22 mouse cellular contexts compared by ENCODE assay signal in genomic region chrX:73969729-73970128, GRCm38 (mm10). TPM values are rescaled to one million over a fixed set of nuclear protein-coding genes. Genes with fewer than 3 reads are reported as not detected.
DNase-seq lines count a peak whose midpoint lies in the region; ATAC-seq lines count a peak whose summit lies in the region.
"Had no signal": no experiment of that assay in that cellular context is flagged by ENCODE, and none has a peak within 500 bp of the region (broad histone marks: within the 10 kb centered on the region; RNA-seq: fewer than 3 reads in every experiment).

No protein-coding gene starts in this region.

- H3K4me3 ChIP-seq in liver, embryonic 12.5 days, result no peak overlapping the region
- H3K4me3 ChIP-seq in kidney, embryonic 15.5 days (replicated peaks), result no peak overlapping the region
- H3K4me3 ChIP-seq: embryonic facial prominence, embryonic 10.5 days; forebrain, embryonic 12.5 days; heart, embryonic 13.5 days; hindbrain, embryonic 13.5 days; limb, embryonic 10.5 days; midbrain, embryonic 13.5 days had no signal

- peak overlapping the region; percentile 48; the same call in 1 of the 2 replicates for H3K9ac ChIP-seq in liver, embryonic 12.5 days
- H3K9ac ChIP-seq in kidney, embryonic 15.5 days, result no peak overlapping the region
- H3K9ac ChIP-seq: forebrain, embryonic 12.5 days; heart, embryonic 13.5 days; hindbrain, embryonic 13.5 days; midbrain, embryonic 13.5 days had no signal

- peaks cover 9% of the 10 kb centered on the region; the same call in 1 of the 2 replicates for H3K27me3 ChIP-seq in liver, embryonic 12.5 days (replicated peaks)
- H3K27me3 ChIP-seq in kidney, embryonic 15.5 days, result peaks cover 7% of the 10 kb centered on the region
- H3K27me3 ChIP-seq: forebrain, embryonic 12.5 days; hindbrain, embryonic 13.5 days; midbrain, embryonic 13.5 days; Patski had no signal

- intact Hi-C loops in heart, postnatal 14 days (cut with DNase I), result loop anchor here (5.0 to 10.0 kb wide), 3 partner anchors 53 to 445 kb away; partner anchors contain the start of gene Irak1

- DNase-seq in heart, adult 11 months, result peak; percentile 8
- DNase-seq in heart, postnatal 14 days, result no peak
- DNase-seq in c-Kit-positive CD71-positive TER-119-positive erythroid progenitor cells, embryonic 14.5 days (ENCODE audit: low spot score), result peak; percentile 74
- no peak for DNase-seq in frontal cortex, postnatal 25 days (ENCODE audit: low spot score in 2 of 2)
- DNase-seq in retina, postnatal 1 day, result no peak
- DNase-seq: adrenal gland, adult 2 months; cerebellum, postnatal 10 days; kidney, adult 11 months; right cerebral cortex, postnatal 14 days; spleen, adult 18-20 months had no signal

- H3K4me2 ChIP-seq in liver, embryonic 12.5 days, result peak overlapping the region; percentile 53
- H3K4me2 ChIP-seq in kidney, embryonic 15.5 days, result no peak overlapping the region
- H3K4me2 ChIP-seq: forebrain, embryonic 12.5 days; heart, embryonic 13.5 days; hindbrain, embryonic 13.5 days; midbrain, embryonic 13.5 days had no signal

- no peaks in the 10 kb centered on the region for H3K9me3 ChIP-seq in liver, embryonic 12.5 days (replicated peaks)
- H3K9me3 ChIP-seq in kidney, embryonic 15.5 days (replicated peaks), result no peaks in the 10 kb centered on the region
- H3K9me3 ChIP-seq: embryonic facial prominence, embryonic 10.5 days; forebrain, embryonic 12.5 days; heart, embryonic 13.5 days; hindbrain, embryonic 13.5 days; limb, embryonic 10.5 days; midbrain, embryonic 13.5 days had no signal

- peaks cover 35% of the 10 kb centered on the region for H3K4me1 ChIP-seq in liver, embryonic 12.5 days
- H3K4me1 ChIP-seq in kidney, embryonic 15.5 days, result no peaks in the 10 kb centered on the region
- H3K4me1 ChIP-seq: limb, embryonic 10.5 days had no signal

- peak; percentile 64 for ATAC-seq in liver, embryonic 12.5 days
- ATAC-seq in megakaryocyte-erythroid progenitor cell, adult 5-6 weeks (replicated peaks; ENCODE audit: low FRiP score, low TSS enrichment, poor library complexity, severe bottlenecking), result peak; percentile 36
- no peak for ATAC-seq in kidney, embryonic 15.5 days (replicated peaks; ENCODE audit: low FRiP score)
- ATAC-seq: lung, postnatal 0 days; midbrain, embryonic 13.5 days; Patski had no signal

- no peaks in the 10 kb centered on the region for H3K36me3 ChIP-seq in liver, embryonic 12.5 days
- no peaks in the 10 kb centered on the region for H3K36me3 ChIP-seq in kidney, embryonic 15.5 days
- H3K36me3 ChIP-seq: embryonic facial prominence, embryonic 10.5 days; forebrain, embryonic 12.5 days; heart, embryonic 13.5 days; hindbrain, embryonic 13.5 days; limb, embryonic 10.5 days; midbrain, embryonic 13.5 days had no signal

- H3K27ac ChIP-seq in liver, embryonic 12.5 days, result peak overlapping the region; percentile 99
- H3K27ac ChIP-seq in kidney, embryonic 15.5 days, result no peak overlapping the region
- H3K27ac ChIP-seq: embryonic facial prominence, embryonic 10.5 days; forebrain, embryonic 12.5 days; heart, embryonic 13.5 days; hindbrain, embryonic 13.5 days; kidney, postnatal 0 days; limb, embryonic 10.5 days; midbrain, embryonic 13.5 days had no signal

- WGBS in liver, embryonic 12.5 days (ENCODE audit: insufficient replicate concordance), result 12% methylated on average over 2 of the region's 2 CpGs
- WGBS in kidney, embryonic 15.5 days, result 89% methylated on average over 2 of the region's 2 CpGs

RNA-seq across cellular contexts. Expression of gene Hcfc1, which starts 3.6 kb away (rescaled TPM):
- total RNA-seq in heart, postnatal 14 days (2021), result 10 to 100 TPM; 46.5 to 49.8 TPM
- polyA plus RNA-seq in liver, embryonic 12.5 days (2016; fragmentation: Nextera tagmentation; extraction: Ambion mirVana), result 51.8 and 59.7 TPM in 2 replicates
- 159 and 169 TPM in 2 replicates for total RNA-seq in megakaryocyte-erythroid progenitor cell, adult 5-6 weeks (2014; fragmentation: Nextera tagmentation)
- 56.1 and 78.7 TPM in 2 replicates for total RNA-seq in megakaryocyte-erythroid progenitor cell, adult 5-6 weeks (2017)
- 58.1 and 60.5 TPM in 2 replicates for polyA plus RNA-seq in kidney, embryonic 15.5 days (2015; fragmentation: Nextera tagmentation; extraction: Ambion mirVana)

RNA-seq across cellular contexts. Expression of gene Renbp, which starts 39.1 kb away (rescaled TPM):
- 10 to 100 TPM in 1 of 2 experiments, 1 to 10 TPM in 1; 8.2 to 10.1 TPM for total RNA-seq in heart, postnatal 14 days (2021)
- polyA plus RNA-seq in liver, embryonic 12.5 days (2016; fragmentation: Nextera tagmentation; extraction: Ambion mirVana), result 21.2 and 22.9 TPM in 2 replicates
- 3.3 and 7.6 TPM in 2 replicates for total RNA-seq in megakaryocyte-erythroid progenitor cell, adult 5-6 weeks (2014; fragmentation: Nextera tagmentation)
- 6.9 and 11.0 TPM in 2 replicates for total RNA-seq in megakaryocyte-erythroid progenitor cell, adult 5-6 weeks (2017)
- polyA plus RNA-seq in kidney, embryonic 15.5 days (2015; fragmentation: Nextera tagmentation; extraction: Ambion mirVana), result 41.9 and 54.5 TPM in 2 replicates

RNA-seq across cellular contexts. Expression of gene Naa10, which starts 48.0 kb away (rescaled TPM):
- 10 to 100 TPM; 54.3 to 59.5 TPM for total RNA-seq in heart, postnatal 14 days (2021)
- 140 and 148 TPM in 2 replicates for polyA plus RNA-seq in liver, embryonic 12.5 days (2016; fragmentation: Nextera tagmentation; extraction: Ambion mirVana)
- 224 and 245 TPM in 2 replicates for total RNA-seq in megakaryocyte-erythroid progenitor cell, adult 5-6 weeks (2014; fragmentation: Nextera tagmentation)
- total RNA-seq in megakaryocyte-erythroid progenitor cell, adult 5-6 weeks (2017), result 150 TPM in 2 replicates
- 139 and 159 TPM in 2 replicates for polyA plus RNA-seq in kidney, embryonic 15.5 days (2015; fragmentation: Nextera tagmentation; extraction: Ambion mirVana)

RNA-seq across cellular contexts. Expression of gene Arhgap4, which starts 48.1 kb away (rescaled TPM):
- total RNA-seq in heart, postnatal 14 days (2021), result 1 to 10 TPM; 2.0 to 4.0 TPM
- 7.1 and 8.6 TPM in 2 replicates for polyA plus RNA-seq in liver, embryonic 12.5 days (2016; fragmentation: Nextera tagmentation; extraction: Ambion mirVana)
- 27.6 and 32.5 TPM in 2 replicates for total RNA-seq in megakaryocyte-erythroid progenitor cell, adult 5-6 weeks (2014; fragmentation: Nextera tagmentation)
- total RNA-seq in megakaryocyte-erythroid progenitor cell, adult 5-6 weeks (2017), result 13.7 and 20.1 TPM in 2 replicates
- 3.7 and 4.0 TPM in 2 replicates for polyA plus RNA-seq in kidney, embryonic 15.5 days (2015; fragmentation: Nextera tagmentation; extraction: Ambion mirVana)

RNA-seq across cellular contexts. Expression of gene Irak1, which starts 54.0 kb away (rescaled TPM):
- total RNA-seq in heart, postnatal 14 days (2021), result 10 to 100 TPM; 54.5 to 55.6 TPM
- 44.6 and 45.8 TPM in 2 replicates for polyA plus RNA-seq in liver, embryonic 12.5 days (2016; fragmentation: Nextera tagmentation; extraction: Ambion mirVana)
- total RNA-seq in megakaryocyte-erythroid progenitor cell, adult 5-6 weeks (2014; fragmentation: Nextera tagmentation), result 74.9 and 81.2 TPM in 2 replicates
- total RNA-seq in megakaryocyte-erythroid progenitor cell, adult 5-6 weeks (2017), result 43.2 and 48.7 TPM in 2 replicates
- 71.5 and 77.8 TPM in 2 replicates for polyA plus RNA-seq in kidney, embryonic 15.5 days (2015; fragmentation: Nextera tagmentation; extraction: Ambion mirVana)

Comparison
In these comparisons a context has a peak if more than half of its experiments do, and no peak if none do; other contexts are left out.
1. DNase-seq: peak in heart, adult 11 months (single experiment) and c-Kit-positive CD71-positive TER-119-positive erythroid progenitor cells, embryonic 14.5 days (single experiment); none in heart, postnatal 14 days (0 of 2), frontal cortex, postnatal 25 days (0 of 2) and retina, postnatal 1 day (single experiment).